Mouse (Mus musculus): ENCODE results near the gene Tmem245. TPM values are rescaled to one million over a fixed set of nuclear protein-coding genes. Genes with fewer than 3 reads are reported as not detected.
A peak's percentile ranks its signal among the peaks of the same experiment; 100 is the strongest.

The Tmem245 gene
- polyA plus RNA-seq, 1 experiment from 2014 or later: 9.2 TPM

GRCm38 (mm10) chr4:56914338-56914737, 32.9 kb downstream of the Tmem245 start:
- Histone ChIP-seq H3K9ac (replicated peaks; ENCODE audit: low read length) (no peak overlapping the region), H3K9me3 (ENCODE audit: control insufficient read depth, low read length) (no peaks in the 10 kb centered on the region), H3K4me3 (replicated peaks; ENCODE audit: low read depth, low read length) (no peak overlapping the region), H3K27me3 (ENCODE audit: control insufficient read depth, insufficient read depth, low read length) (no peaks in the 10 kb centered on the region), H3K4me1 (ENCODE audit: control insufficient read depth, insufficient read depth, low read length) (no peaks in the 10 kb centered on the region), H3K27ac (replicated peaks; ENCODE audit: low read depth, low read length) (no peak overlapping the region), H3K4me2 (ENCODE audit: low read length) (no peak overlapping the region), H3K36me3 (ENCODE audit: control insufficient read depth, insufficient read depth, low read length) (peaks cover 56% of the 10 kb centered on the region)
- no peak for DNase-seq
- ATAC-seq (ENCODE audit: low FRiP score, low TSS enrichment): no peak
- WGBS: 94% methylated on average over 6 of the region's 6 CpGs

DNA sequence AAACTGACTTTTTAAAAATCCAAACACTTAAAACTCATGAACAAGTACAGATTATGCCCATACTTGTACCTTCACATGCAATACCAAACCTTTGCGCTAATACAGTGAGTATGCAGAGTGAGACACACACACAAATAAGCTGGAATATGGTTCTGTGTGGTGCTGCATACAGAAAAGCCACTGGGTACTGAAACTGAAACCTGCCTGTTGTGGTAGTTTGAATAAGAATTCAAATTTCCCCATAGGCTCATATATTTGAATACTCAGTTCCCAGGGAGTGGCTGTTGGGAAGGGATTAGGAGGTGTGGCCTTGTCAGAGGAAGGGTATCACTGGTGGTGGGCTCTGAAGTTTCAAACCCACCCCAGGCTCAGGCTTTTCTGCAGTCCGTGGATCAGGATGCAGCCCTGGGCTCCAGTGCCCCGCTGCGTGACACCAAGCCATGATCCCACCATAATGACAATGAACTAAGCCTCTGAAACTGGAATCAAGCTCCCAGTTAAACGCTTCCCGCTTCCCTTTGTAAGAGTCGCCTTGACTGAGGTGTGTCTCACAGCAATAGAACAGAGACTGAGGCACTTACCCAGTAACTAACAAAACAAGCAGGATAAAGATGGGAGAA, 34.7 kb downstream of the Tmem245 start:
- ATAC-seq (ENCODE audit: low FRiP score, low TSS enrichment): no peak
- H3K9ac ChIP-seq (replicated peaks; ENCODE audit: low read length): no peak overlapping the region
- no peak overlapping the region for H3K4me2 ChIP-seq (ENCODE audit: low read length)
- peaks cover 61% of the 10 kb centered on the region for H3K36me3 ChIP-seq (ENCODE audit: control insufficient read depth, insufficient read depth, low read length)
- H3K4me3 ChIP-seq (replicated peaks; ENCODE audit: low read depth, low read length): no peak overlapping the region
- no peaks in the 10 kb centered on the region for H3K27me3 ChIP-seq (ENCODE audit: control insufficient read depth, insufficient read depth, low read length)
- WGBS: 78% methylated on average over 7 of the region's 7 CpGs
- H3K27ac ChIP-seq (replicated peaks; ENCODE audit: low read depth, low read length): no peak overlapping the region
- no peaks in the 10 kb centered on the region for H3K4me1 ChIP-seq (ENCODE audit: control insufficient read depth, insufficient read depth, low read length)
- no peak for DNase-seq
- no peaks in the 10 kb centered on the region for H3K9me3 ChIP-seq (ENCODE audit: control insufficient read depth, low read length)

DNA sequence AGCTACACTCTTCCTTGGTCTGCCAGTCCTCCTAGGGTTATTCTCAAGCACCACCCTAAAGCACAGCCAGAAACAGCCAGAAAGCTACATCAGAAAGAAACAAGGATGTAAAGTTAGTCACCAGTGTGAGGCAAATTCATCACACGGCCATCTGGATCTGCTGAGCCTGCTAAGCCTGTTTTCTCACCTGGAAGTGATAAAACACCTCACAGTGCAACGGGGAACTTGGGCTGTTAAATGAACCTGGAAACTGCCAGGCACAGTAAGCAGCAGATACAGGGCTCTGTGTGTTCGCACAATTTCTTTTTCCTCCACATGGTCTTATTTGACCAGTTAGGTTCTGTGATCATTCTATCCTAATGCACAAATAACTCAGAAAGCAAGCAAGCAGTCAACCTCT, 37.7 kb downstream of the Tmem245 start:
- WGBS: 95% methylated on average over 3 of the region's 3 CpGs
- Histone ChIP-seq H3K27me3 (ENCODE audit: control insufficient read depth, insufficient read depth, low read length) (no peaks in the 10 kb centered on the region), H3K9ac (replicated peaks; ENCODE audit: low read length) (no peak overlapping the region), H3K4me3 (replicated peaks; ENCODE audit: low read depth, low read length) (no peak overlapping the region), H3K27ac (replicated peaks; ENCODE audit: low read depth, low read length) (no peak overlapping the region), H3K4me1 (ENCODE audit: control insufficient read depth, insufficient read depth, low read length) (no peaks in the 10 kb centered on the region), H3K36me3 (ENCODE audit: control insufficient read depth, insufficient read depth, low read length) (peaks cover 53% of the 10 kb centered on the region), H3K4me2 (ENCODE audit: low read length) (no peak overlapping the region), H3K9me3 (ENCODE audit: control insufficient read depth, low read length) (no peaks in the 10 kb centered on the region)
- ATAC-seq (ENCODE audit: low FRiP score, low TSS enrichment): no peak
- no peak for DNase-seq

GRCm38 (mm10) chr4:56907671-56908070, 39.6 kb downstream of the Tmem245 start:
- Histone ChIP-seq H3K27me3 (ENCODE audit: control insufficient read depth, insufficient read depth, low read length) (no peaks in the 10 kb centered on the region), H3K4me2 (ENCODE audit: low read length) (no peak overlapping the region), H3K4me1 (ENCODE audit: control insufficient read depth, insufficient read depth, low read length) (no peaks in the 10 kb centered on the region), H3K9ac (replicated peaks; ENCODE audit: low read length) (no peak overlapping the region), H3K4me3 (replicated peaks; ENCODE audit: low read depth, low read length) (no peak overlapping the region), H3K36me3 (ENCODE audit: control insufficient read depth, insufficient read depth, low read length) (peaks cover 59% of the 10 kb centered on the region), H3K9me3 (ENCODE audit: control insufficient read depth, low read length) (no peaks in the 10 kb centered on the region), H3K27ac (replicated peaks; ENCODE audit: low read depth, low read length) (no peak overlapping the region)
- WGBS: 97% methylated on average over 5 of the region's 5 CpGs
- ATAC-seq (ENCODE audit: low FRiP score, low TSS enrichment) (no peak), DNase-seq (no peak)

- Histone ChIP-seq H3K4me3 (replicated peaks; ENCODE audit: low read depth, low read length) (no peak overlapping the region), H3K27me3 (ENCODE audit: control insufficient read depth, insufficient read depth, low read length) (no peaks in the 10 kb centered on the region), H3K4me1 (ENCODE audit: control insufficient read depth, insufficient read depth, low read length) (no peaks in the 10 kb centered on the region), H3K9ac (replicated peaks; ENCODE audit: low read length) (no peak overlapping the region), H3K36me3 (ENCODE audit: control insufficient read depth, insufficient read depth, low read length) (peaks cover 58% of the 10 kb centered on the region), H3K27ac (replicated peaks; ENCODE audit: low read depth, low read length) (no peak overlapping the region), H3K4me2 (ENCODE audit: low read length) (no peak overlapping the region), H3K9me3 (ENCODE audit: control insufficient read depth, low read length) (no peaks in the 10 kb centered on the region)
- ATAC-seq (ENCODE audit: low FRiP score, low TSS enrichment) (no peak), DNase-seq (no peak)
- 95% methylated on average over 3 of the region's 3 CpGs for WGBS
Measured at GRCm38 (mm10) chr4:56906926-56907325, 40.3 kb downstream of the Tmem245 start.

DNA sequence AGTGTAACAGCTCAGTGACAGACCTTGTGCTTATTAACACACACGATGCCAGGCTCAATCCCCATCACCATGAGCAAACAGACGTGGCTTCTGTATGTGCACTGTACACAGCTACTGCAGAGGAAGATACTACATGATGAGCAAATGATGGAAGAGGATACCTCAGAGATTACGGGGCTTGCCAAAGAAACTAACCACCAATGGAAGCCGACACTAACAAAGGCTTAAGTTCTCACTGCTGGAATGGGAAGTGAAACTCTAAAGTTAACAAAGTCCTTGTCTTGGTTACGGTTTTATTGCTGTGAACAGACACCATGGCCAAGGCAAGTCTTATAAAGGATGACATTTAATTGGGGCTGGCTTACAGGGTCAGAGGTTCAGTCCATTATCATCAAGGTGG, 41.7 kb downstream of the Tmem245 start:
- no peak overlapping the region for H3K27ac ChIP-seq (replicated peaks; ENCODE audit: low read depth, low read length)
- no peaks in the 10 kb centered on the region for H3K4me1 ChIP-seq (ENCODE audit: control insufficient read depth, insufficient read depth, low read length)
- no peaks in the 10 kb centered on the region for H3K27me3 ChIP-seq (ENCODE audit: control insufficient read depth, insufficient read depth, low read length)
- H3K36me3 ChIP-seq (ENCODE audit: control insufficient read depth, insufficient read depth, low read length): peaks cover 47% of the 10 kb centered on the region
- no peak overlapping the region for H3K4me3 ChIP-seq (replicated peaks; ENCODE audit: low read depth, low read length)
- no peak overlapping the region for H3K9ac ChIP-seq (replicated peaks; ENCODE audit: low read length)
- no peaks in the 10 kb centered on the region for H3K9me3 ChIP-seq (ENCODE audit: control insufficient read depth, low read length)
- WGBS: 96% methylated on average over 5 of the region's 5 CpGs
- DNase-seq (no peak), ATAC-seq (ENCODE audit: low FRiP score, low TSS enrichment) (no peak)
- no peak overlapping the region for H3K4me2 ChIP-seq (ENCODE audit: low read length)

- no peak overlapping the region for H3K4me2 ChIP-seq (ENCODE audit: low read length)
- no peaks in the 10 kb centered on the region for H3K4me1 ChIP-seq (ENCODE audit: control insufficient read depth, insufficient read depth, low read length)
- H3K27me3 ChIP-seq (ENCODE audit: control insufficient read depth, insufficient read depth, low read length): no peaks in the 10 kb centered on the region
- no peak overlapping the region for H3K9ac ChIP-seq (replicated peaks; ENCODE audit: low read length)
- 95% methylated on average over 2 of the region's 2 CpGs for WGBS
- no peak overlapping the region for H3K4me3 ChIP-seq (replicated peaks; ENCODE audit: low read depth, low read length)
- ATAC-seq (ENCODE audit: low FRiP score, low TSS enrichment): no peak
- H3K36me3 ChIP-seq (ENCODE audit: control insufficient read depth, insufficient read depth, low read length): peaks cover 48% of the 10 kb centered on the region
- DNase-seq: peak; percentile 4
- no peaks in the 10 kb centered on the region for H3K9me3 ChIP-seq (ENCODE audit: control insufficient read depth, low read length)
- H3K27ac ChIP-seq (replicated peaks; ENCODE audit: low read depth, low read length): no peak overlapping the region
Measured at GRCm38 (mm10) chr4:56901671-56902070, 45.6 kb downstream of the Tmem245 start.

GRCm38 (mm10) chr4:56899216-56899615, 48.0 kb downstream of the Tmem245 start:
- Histone ChIP-seq H3K9ac (replicated peaks; ENCODE audit: low read length) (no peak overlapping the region), H3K9me3 (ENCODE audit: control insufficient read depth, low read length) (no peaks in the 10 kb centered on the region), H3K27ac (replicated peaks; ENCODE audit: low read depth, low read length) (no peak overlapping the region), H3K4me3 (replicated peaks; ENCODE audit: low read depth, low read length) (no peak overlapping the region), H3K36me3 (ENCODE audit: control insufficient read depth, insufficient read depth, low read length) (peaks cover 42% of the 10 kb centered on the region), H3K4me1 (ENCODE audit: control insufficient read depth, insufficient read depth, low read length) (no peaks in the 10 kb centered on the region), H3K4me2 (ENCODE audit: low read length) (no peak overlapping the region), H3K27me3 (ENCODE audit: control insufficient read depth, insufficient read depth, low read length) (no peaks in the 10 kb centered on the region)
- DNase-seq (no peak), ATAC-seq (ENCODE audit: low FRiP score, low TSS enrichment) (no peak)
- 90% methylated on average over 8 of the region's 8 CpGs for WGBS

DNA sequence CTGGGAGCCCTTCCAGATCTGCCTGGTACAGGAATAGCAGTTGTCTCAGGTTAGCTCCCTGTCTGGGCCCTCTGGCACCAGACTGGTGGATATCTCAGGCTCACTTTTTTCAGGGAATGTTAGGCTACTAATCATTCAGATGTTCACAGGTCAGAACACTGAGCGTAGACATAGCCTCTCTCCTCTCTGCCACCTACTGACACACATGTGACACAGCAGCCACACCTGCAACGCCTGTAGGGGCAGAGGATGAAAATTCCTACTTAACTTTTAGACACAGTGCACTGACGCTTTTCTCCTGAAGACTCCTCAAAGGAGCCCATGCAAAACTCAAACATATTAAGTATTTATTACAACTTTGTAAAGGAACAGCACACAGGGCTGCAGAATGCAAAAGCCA, 49.7 kb downstream of the Tmem245 start:
- H3K36me3 ChIP-seq (ENCODE audit: control insufficient read depth, insufficient read depth, low read length): peaks cover 26% of the 10 kb centered on the region
- ATAC-seq (ENCODE audit: low FRiP score, low TSS enrichment) (no peak), DNase-seq (no peak)
- no peak overlapping the region for H3K9ac ChIP-seq (replicated peaks; ENCODE audit: low read length)
- H3K27ac ChIP-seq (replicated peaks; ENCODE audit: low read depth, low read length): no peak overlapping the region
- no peak overlapping the region for H3K4me2 ChIP-seq (ENCODE audit: low read length)
- H3K4me3 ChIP-seq (replicated peaks; ENCODE audit: low read depth, low read length): no peak overlapping the region
- H3K27me3 ChIP-seq (ENCODE audit: control insufficient read depth, insufficient read depth, low read length): no peaks in the 10 kb centered on the region
- H3K9me3 ChIP-seq (ENCODE audit: control insufficient read depth, low read length): no peaks in the 10 kb centered on the region
- no peaks in the 10 kb centered on the region for H3K4me1 ChIP-seq (ENCODE audit: control insufficient read depth, insufficient read depth, low read length)
- WGBS: 83% methylated on average over 3 of the region's 3 CpGs
